Mouse (Mus musculus): Measurements from ENCODE around the gene 0610009B22Rik.

- TF ChIP-seq CTCF (IDR thresholded peaks at IDR 0.05; ENCODE audit: control insufficient read depth, insufficient read depth, insufficient read length) (no peak), MYOD1 (IDR thresholded peaks at IDR 0.05; ENCODE audit: control insufficient read depth, insufficient read length, low read depth) (no peak), CEBPB (IDR thresholded peaks at IDR 0.05; ENCODE audit: low read depth) (peak; percentile 28), USF1 (IDR thresholded peaks at IDR 0.05; ENCODE audit: low read depth) (peak; percentile 1), FOSL1 (IDR thresholded peaks at IDR 0.05; ENCODE audit: insufficient read depth, low read length, poor library complexity, severe bottlenecking) (no peak)
These were observed at the start of gene 0610009B22Rik for GRCm38 (mm10) chr11:51688330-51689328.

Data from C2C12 (cell line).